Mouse (Mus musculus) midbrain, embryonic 10.5 days (tissue): ENCODE measurements at regions not wholly inside any gene's neighbourhood (a gene's known extent, or its start where the extent isn't known, plus 50 kb on each side); places are given as distances from the start of the nearest gene placed in this dataset.

ENCODE experiments used
- DNase-seq: peaks from one replicate; pipeline ENCODE4 v3.0.0-alpha.2; 2017; ENCODE audit warnings: low spot score
- H3K27ac ChIP-seq: fragments of 300-500 bp; sonication (generic); replicated peaks from 2 replicates; pipeline ENCODE4 v1.5.1; 2016; ENCODE audit warnings: mild to moderate bottlenecking
- H3K27me3 ChIP-seq: fragments of 300-500 bp; sonication (generic); 2 replicates; pipeline ENCODE4 v1.6.1; 2016; ENCODE audit warnings: low read depth, mild to moderate bottlenecking; ENCODE audit not compliant: poor library complexity, severe bottlenecking
- H3K36me3 ChIP-seq: fragments of 300-500 bp; sonication (generic); 2 replicates; pipeline ENCODE4 v1.6.1; 2016; ENCODE audit warnings: mild to moderate bottlenecking, moderate library complexity
- H3K4me1 ChIP-seq: fragments of 300-500 bp; sonication (generic); 2 replicates; pipeline ENCODE4 v1.6.1; 2016
- H3K4me3 ChIP-seq: fragments of 300-500 bp; sonication (generic); 2 replicates; pipeline ENCODE4 v1.5.1; 2016; ENCODE audit warnings: mild to moderate bottlenecking, moderate library complexity
- H3K9me3 ChIP-seq: fragments of 300-500 bp; sonication (generic); replicated peaks from 2 replicates; pipeline ENCODE4 v1.6.1; 2016; ENCODE audit warnings: mild to moderate bottlenecking
- WGBS: fragments of 180-500 bp; shearing (Covaris S2); methylation state at CpG from one replicate; pipeline ENCODE4 v1.1.7; 2016; 5-methylcytosine and 5-hydroxymethylcytosine counted together

DNA sequence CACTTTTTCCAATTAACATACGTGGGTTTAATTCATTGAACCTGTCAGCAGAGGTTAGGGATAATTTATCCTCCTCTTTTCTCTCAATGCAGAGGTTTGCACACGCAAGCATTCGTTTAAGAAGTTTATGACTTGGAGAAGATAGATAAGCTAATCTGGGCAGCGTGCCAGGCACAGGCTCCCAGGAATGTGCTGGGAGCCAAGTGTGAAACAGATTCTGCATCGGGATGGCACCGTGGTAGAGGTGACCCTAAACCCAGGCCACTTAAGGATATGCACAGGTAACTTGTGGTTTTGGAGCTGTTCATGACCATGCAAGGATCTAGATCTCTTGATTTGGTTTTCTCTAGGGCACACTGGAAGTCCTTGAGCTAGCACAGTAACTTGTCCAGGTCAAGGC is 113.6 kb downstream of the Anxa2 start:
- WGBS = 92% methylated on average over 6 of the region's 6 CpGs
- no peaks in the 10 kb centered on the region for H3K27me3 ChIP-seq
- DNase-seq = no peak
- no peaks in the 10 kb centered on the region for H3K9me3 ChIP-seq
- H3K4me1 ChIP-seq = peaks cover 10% of the 10 kb centered on the region
- no peak overlapping the region for H3K4me3 ChIP-seq
- H3K27ac ChIP-seq = no peak overlapping the region
- no peaks in the 10 kb centered on the region for H3K36me3 ChIP-seq

DNA sequence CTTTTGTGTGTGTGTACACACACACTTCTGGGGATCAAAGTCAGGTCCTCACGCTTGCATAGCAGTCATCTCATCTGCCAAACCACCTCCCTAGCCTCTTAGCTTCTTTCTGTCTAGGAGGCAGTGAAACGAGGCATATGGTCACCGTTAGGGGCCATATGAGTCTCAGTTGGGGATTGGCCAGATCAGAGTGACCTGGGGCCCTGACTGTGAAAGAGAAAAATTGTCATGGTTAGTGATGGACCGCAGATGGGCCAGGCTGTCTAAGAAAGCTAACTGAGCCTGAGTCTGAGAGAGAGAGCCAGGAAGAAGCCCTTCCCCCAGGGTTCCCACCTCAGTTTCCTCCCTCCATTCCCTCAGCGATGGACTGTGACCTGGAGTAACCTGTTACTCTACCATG is 89.8 kb downstream of the Anxa2 start:
- 0 out of 2 replicates have a peak, but pooled peaks cover 3% of the 10 kb centered on the region for H3K4me1 ChIP-seq
- 77% methylated on average over 5 of the region's 5 CpGs for WGBS
- H3K36me3 ChIP-seq = no peaks in the 10 kb centered on the region
- no peaks in the 10 kb centered on the region for H3K9me3 ChIP-seq
- no peak for DNase-seq
- H3K27ac ChIP-seq = no peak overlapping the region
- H3K4me3 ChIP-seq = no peak overlapping the region
- H3K27me3 ChIP-seq = no peaks in the 10 kb centered on the region
